Mouse (Mus musculus) frontal cortex, adult (tissue): ENCODE results near the gene Slc20a1.

ENCODE experiments used
- ATAC-seq: cut with Nextera tagmentation; 2 replicates; pipeline ENCODE4 v1.9.2; 2017; ENCODE audit warnings: mild to moderate bottlenecking, moderate library complexity, mixed read lengths; ENCODE audit not compliant: low TSS enrichment

Slc20a1 gene

GRCm38 (mm10) chr2:129227011-129227529, 28.5 kb downstream of the Slc20a1 start:
- ATAC-seq: no peak

GRCm38 (mm10) chr2:129227709-129228108, 29.1 kb downstream of the Slc20a1 start:
- ATAC-seq: no peak

GRCm38 (mm10) chr2:129228571-129228970, 30.0 kb downstream of the Slc20a1 start:
- ATAC-seq: no peak

DNA sequence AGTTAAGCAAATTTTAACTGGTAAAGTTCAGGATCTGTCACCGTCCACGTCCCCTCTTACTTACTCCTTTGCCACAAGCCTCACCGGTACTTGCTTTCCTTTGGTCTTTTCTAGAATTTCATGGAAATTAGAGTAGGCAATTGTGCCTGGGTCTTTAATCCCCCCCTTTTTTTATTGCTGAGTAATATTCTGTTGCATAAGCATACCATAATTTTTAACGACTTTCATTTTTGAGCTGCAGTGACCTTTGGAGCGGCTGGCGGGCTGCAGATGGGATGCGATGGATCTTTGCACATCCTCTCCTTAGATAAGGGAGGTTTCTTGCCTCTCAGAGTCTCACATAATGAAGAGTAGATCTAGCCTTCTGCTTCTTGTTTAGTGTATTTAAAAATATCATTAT, 30.8 kb downstream of the Slc20a1 start:
- no peak for ATAC-seq

GRCm38 (mm10) chr2:129232023-129232422, 33.5 kb downstream of the Slc20a1 start:
- peak; percentile 96 for ATAC-seq

GRCm38 (mm10) chr2:129232484-129232883, 33.9 kb downstream of the Slc20a1 start:
- ATAC-seq: peak; percentile 79

GRCm38 (mm10) chr2:129233218-129233617, 34.7 kb downstream of the Slc20a1 start:
- no peak for ATAC-seq

DNA sequence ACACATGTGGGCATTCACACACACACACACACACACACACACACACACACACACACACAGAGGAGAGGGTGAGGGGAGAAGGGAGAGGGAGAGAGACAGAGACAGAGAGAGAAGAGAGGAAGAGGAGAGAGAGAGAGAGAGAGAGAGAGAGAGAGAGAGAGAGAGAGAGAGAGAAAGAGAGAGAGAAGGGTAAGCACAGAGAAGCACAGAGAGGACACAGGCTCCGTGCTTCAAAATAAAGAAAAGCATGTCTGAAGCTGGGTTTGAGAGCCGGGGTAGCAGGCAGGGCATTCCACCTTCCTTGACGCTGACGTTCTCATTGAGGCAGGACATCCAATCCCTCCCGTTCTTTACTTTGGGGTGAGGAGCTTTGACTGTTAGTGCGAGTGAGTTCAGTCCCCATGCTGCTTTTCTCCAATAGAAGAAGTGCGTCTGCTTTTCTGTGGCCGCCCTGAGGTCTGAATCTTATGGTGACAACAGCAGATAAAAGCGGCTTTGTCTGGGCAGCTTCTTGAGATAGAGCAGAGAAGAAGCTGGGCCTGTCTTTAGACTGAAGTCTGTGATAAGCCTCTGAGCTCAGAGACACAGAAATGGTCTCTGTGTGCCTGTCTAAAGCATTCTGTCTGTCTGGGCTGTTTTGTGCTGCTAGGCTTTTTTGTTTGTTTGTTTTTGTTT, 35.4 kb downstream of the Slc20a1 start:
- ATAC-seq: no peak

- ATAC-seq: no peak
Observed at GRCm38 (mm10) chr2:129234731-129235130, 36.2 kb downstream of the Slc20a1 start.

DNA sequence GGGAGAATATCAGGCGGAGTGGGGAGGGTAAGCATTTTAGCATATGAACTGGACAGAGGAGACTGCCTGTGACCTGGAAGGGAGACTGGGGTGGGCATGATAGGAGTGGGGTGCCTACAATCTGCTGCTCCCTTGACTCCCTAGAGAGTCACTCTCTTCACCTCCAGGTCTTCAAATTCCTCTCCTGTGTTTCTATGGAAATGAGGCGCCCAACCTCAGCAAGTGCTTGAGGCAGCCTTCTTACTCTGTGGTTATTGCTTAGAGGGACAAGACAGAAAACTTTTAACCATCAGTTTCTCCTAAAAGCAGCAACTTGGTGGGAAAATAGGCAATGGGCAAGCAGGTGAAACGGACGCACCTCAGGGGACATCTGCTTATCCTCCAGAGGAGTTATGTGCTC, 38.0 kb downstream of the Slc20a1 start:
- ATAC-seq: no peak

GRCm38 (mm10) chr2:129240726-129241432, 42.3 kb downstream of the Slc20a1 start:
- ATAC-seq: peak; percentile 84

- no peak for ATAC-seq
Observed at GRCm38 (mm10) chr2:129241845-129242833, 43.6 kb downstream of the Slc20a1 start.

- no peak for ATAC-seq
Observed at GRCm38 (mm10) chr2:129243005-129243404, 44.4 kb downstream of the Slc20a1 start.

GRCm38 (mm10) chr2:129243786-129244185, 45.2 kb downstream of the Slc20a1 start:
- ATAC-seq: peak; percentile 24

DNA sequence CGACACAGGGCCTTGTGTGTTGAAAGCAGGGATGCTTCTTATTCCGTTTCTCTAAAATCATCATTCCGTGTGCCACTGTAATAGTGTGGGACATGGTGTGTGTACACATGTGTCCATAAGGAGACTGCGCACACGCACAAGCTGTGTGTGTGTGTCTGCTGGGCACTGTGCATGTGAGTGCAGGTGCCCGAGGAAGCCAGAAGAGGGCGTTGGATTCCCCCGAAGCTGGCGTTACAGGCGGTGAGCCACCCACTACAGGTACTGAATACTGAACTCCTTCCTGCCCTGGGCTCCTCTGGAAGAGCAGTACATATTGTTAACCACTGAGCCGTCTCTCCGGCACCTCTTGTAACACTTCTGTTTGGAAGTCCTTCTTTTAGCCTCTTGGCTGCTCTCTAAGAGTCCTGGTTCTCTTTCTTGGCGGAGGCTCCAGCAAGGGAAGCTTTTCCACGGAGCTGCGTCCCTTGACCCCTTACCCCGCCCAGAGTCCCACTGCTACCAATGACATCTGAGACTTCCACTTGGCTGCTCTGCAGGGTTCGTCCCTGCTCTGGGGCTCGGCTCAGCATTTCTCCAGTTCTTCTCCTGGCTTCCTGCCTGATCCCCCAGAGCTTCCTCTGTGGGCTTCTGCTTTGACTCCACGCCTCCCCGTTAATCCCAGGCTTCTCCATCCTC, 46.0 kb downstream of the Slc20a1 start:
- no peak for ATAC-seq

GRCm38 (mm10) chr2:129245618-129246017, 47.1 kb downstream of the Slc20a1 start:
- no peak for ATAC-seq

DNA sequence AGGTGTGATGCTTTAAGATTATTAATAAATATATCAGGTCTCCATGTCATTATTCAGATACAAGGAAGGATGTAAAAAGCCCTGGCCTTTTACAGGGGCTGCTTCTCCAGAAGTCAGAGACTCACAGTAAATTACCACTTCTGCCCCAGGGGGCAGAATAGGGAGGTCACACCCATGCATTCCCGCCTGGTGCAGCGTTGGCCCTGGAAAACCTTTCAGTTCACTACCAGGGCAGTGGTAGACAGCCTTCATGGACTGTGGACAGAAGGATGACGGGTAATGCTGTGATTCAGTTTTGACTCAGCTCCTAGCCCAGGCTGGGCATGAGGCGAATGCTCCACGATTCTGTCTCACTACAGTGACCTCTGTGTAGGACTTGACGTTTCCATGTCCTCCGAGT, 47.9 kb downstream of the Slc20a1 start:
- no peak for ATAC-seq

DNA sequence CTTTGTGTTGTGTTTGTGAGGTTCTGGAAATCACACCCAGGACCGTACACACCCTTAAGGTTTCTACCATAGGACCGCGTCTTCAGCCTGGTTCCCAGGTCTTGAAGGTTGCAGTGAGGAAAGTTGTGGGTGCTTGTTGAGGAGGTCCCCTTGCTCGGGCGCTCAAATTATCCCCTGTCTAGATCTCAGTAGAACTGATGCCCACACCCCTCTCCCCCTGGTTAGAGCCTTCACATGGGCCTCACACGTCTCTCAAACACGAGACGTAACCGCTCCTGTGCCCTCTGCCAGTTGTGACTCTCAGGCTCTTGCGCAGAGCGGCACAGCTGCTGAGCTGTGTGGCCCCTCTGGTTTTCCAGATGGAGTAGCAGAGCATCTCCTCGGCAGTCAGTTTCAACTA, 48.4 kb downstream of the Slc20a1 start:
- ATAC-seq: no peak

- ATAC-seq: no peak
Observed at GRCm38 (mm10) chr2:129247707-129248121, 49.1 kb downstream of the Slc20a1 start.

GRCm38 (mm10) chr2:129249321-129249720, 50.8 kb downstream of the Slc20a1 start:
- no peak for ATAC-seq

GRCm38 (mm10) chr2:129252836-129253630, 54.5 kb downstream of the Slc20a1 start:
- no peak for ATAC-seq
